Mouse (Mus musculus): ENCODE data around the gene Btf3. TPM values are rescaled to one million over a fixed set of nuclear protein-coding genes. Genes with fewer than 3 reads are reported as not detected.
A peak's percentile ranks its signal among the peaks of the same experiment; 100 is the strongest.

Btf3 gene
- polyA plus RNA-seq, 1 experiment from 2014 or later, result 584 TPM

DNA sequence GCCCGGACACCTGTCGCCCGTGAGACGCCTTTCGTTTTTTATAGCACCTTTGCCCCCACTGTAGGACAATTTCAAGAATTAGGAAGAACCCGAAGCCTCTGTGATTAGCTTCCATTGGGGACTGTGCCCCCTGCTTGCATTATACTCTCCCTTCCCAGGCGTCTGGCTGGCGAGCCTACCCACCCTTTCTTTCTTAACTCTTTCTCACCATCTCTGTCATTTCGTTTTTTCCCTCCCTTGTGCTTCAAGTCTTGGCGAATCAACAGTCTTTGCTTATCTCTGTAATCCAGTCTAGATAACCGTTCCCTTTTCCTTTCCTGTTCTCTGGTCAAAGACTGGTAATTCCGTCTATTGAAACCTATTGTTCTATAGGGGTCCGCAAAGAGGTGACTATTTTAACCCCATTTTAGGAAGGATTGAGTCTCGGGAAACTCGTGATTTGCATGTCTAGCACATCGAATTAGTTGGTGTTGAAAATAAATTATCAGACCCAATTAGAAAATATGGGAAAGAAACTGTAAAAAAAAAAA lies 53.3 kb downstream of the Btf3 start:
- Histone ChIP-seq H3K4me2 (replicated peaks) (peak overlapping the region; percentile 77), H3K27ac (peak overlapping the region; percentile 96), H3K9ac (replicated peaks) (peak overlapping the region; percentile 88), H3K9me3 (no peaks in the 10 kb centered on the region), H3K27me3 (no peaks in the 10 kb centered on the region), H3K4me3 (replicated peaks) (peak overlapping the region; percentile 78), H3K36me3 (peaks cover 25% of the 10 kb centered on the region), H3K4me1 (replicated peaks) (peaks cover 22% of the 10 kb centered on the region)
- WGBS, result under 1% methylated on average over 16 of the region's 16 CpGs
- ATAC-seq, result no peak

GRCm38 (mm10) chr13:98262636-98263457 lies 54.0 kb downstream of the Btf3 start, which contains the start of the genes Utp15 and Ankra2:
TSS of gene Utp15 (minus strand) at chr13:98263041.
TSS of gene Ankra2 (plus strand) at chr13:98263074.
- Histone ChIP-seq H3K9me3 (no peaks in the 10 kb centered on the region), H3K4me2 (replicated peaks) (peak within 1 kb of the TSS; percentile 77), H3K27ac (peak within 1 kb of the TSS; percentile 96), H3K27me3 (no peaks in the 10 kb centered on the region), H3K36me3 (peaks cover 25% of the 10 kb centered on the region), H3K4me1 (replicated peaks) (peaks cover 22% of the 10 kb centered on the region), H3K9ac (replicated peaks) (peak within 1 kb of the TSS; percentile 88), H3K4me3 (replicated peaks) (peak within 1 kb of the TSS; percentile 78)
- under 1% methylated on average over 71 of the region's 71 CpGs for WGBS
- ATAC-seq, result peak; percentile 99

Other genes starting within 250 kb of the Btf3 start
- gene Arhgef28, start 110.6 kb downstream of the Btf3 start, polyA plus RNA-seq (2015; fragmentation: Nextera tagmentation; extraction: Ambion mirVana), result 12.9 and 13.6 TPM in 2 replicates
- gene Utp15, start 54.0 kb downstream of the Btf3 start, polyA plus RNA-seq (2015; fragmentation: Nextera tagmentation; extraction: Ambion mirVana), result 31.8 and 32.5 TPM in 2 replicates
- gene Ankra2, start 53.9 kb downstream of the Btf3 start, polyA plus RNA-seq (2015; fragmentation: Nextera tagmentation; extraction: Ambion mirVana), result 55.4 and 58.9 TPM in 2 replicates
- gene Gm21976, start 37.1 kb downstream of the Btf3 start, polyA plus RNA-seq (2015; fragmentation: Nextera tagmentation; extraction: Ambion mirVana), result not detected in 2 replicates
- gene Foxd1, start 37.2 kb upstream of the Btf3 start, polyA plus RNA-seq (2015; fragmentation: Nextera tagmentation; extraction: Ambion mirVana), result 0.80 and 0.86 TPM in 2 replicates
- 0.51 and 2.4 TPM in 2 replicates for gene Gm10320, start 175.0 kb upstream of the Btf3 start, polyA plus RNA-seq (2015; fragmentation: Nextera tagmentation; extraction: Ambion mirVana)